Mouse (Mus musculus) embryonic facial prominence, embryonic 15.5 days (tissue): ENCODE data around the gene Polr3f. TPM values are rescaled to one million over a fixed set of nuclear protein-coding genes. Genes with fewer than 3 reads are reported as not detected.

Experiments used
- ATAC-seq: fragments of 200-750 bp; cut with Nextera tagmentation; 2 replicates; pipeline ENCODE4 v1.8.0; 2017; ENCODE audit warnings: low read depth, moderate TSS enrichment; ENCODE audit not compliant: insufficient number of reproducible peaks, low FRiP score, low TSS enrichment
- H3K27ac ChIP-seq: fragments of 300-500 bp; sonication (generic); replicated peaks from 2 replicates; pipeline ENCODE4 v1.5.1; 2015; ENCODE audit warnings: mild to moderate bottlenecking, inconsistent platforms
- H3K27me3 ChIP-seq: fragments of 300-500 bp; sonication (generic); 2 replicates; pipeline ENCODE4 v1.6.1; 2015; ENCODE audit warnings: inconsistent platforms
- H3K36me3 ChIP-seq: fragments of 300-500 bp; sonication (generic); 2 replicates; pipeline ENCODE4 v1.6.1; 2015; ENCODE audit warnings: mild to moderate bottlenecking, inconsistent platforms
- H3K4me1 ChIP-seq: fragments of 300-500 bp; sonication (generic); 2 replicates; pipeline ENCODE4 v1.6.1; 2015; ENCODE audit warnings: inconsistent platforms
- H3K4me2 ChIP-seq: fragments of 300-500 bp; sonication (generic); replicated peaks from 2 replicates; pipeline ENCODE4 v1.6.1; 2015; ENCODE audit warnings: mild to moderate bottlenecking, inconsistent platforms
- H3K4me3 ChIP-seq: fragments of 300-500 bp; sonication (generic); replicated peaks from 2 replicates; pipeline ENCODE4 v1.5.1; 2015; ENCODE audit warnings: mild to moderate bottlenecking, inconsistent platforms
- H3K9ac ChIP-seq: fragments of 300-500 bp; sonication (generic); 2 replicates; pipeline ENCODE4 v1.6.1; 2015; ENCODE audit warnings: inconsistent platforms
- H3K9me3 ChIP-seq: fragments of 300-500 bp; sonication (generic); replicated peaks from 2 replicates; pipeline ENCODE4 v1.6.1; 2016; ENCODE audit warnings: inconsistent platforms
- WGBS: fragments of 180-500 bp; shearing (Covaris S2); methylation state at CpG from one replicate; pipeline ENCODE4 v1.1.7; 2015; 5-methylcytosine and 5-hydroxymethylcytosine counted together
- polyA plus RNA-seq: library from polyadenylated mRNA; unstranded; fragments of >200 nt; fragmentation: Nextera tagmentation; extraction: Ambion mirVana; gene quantifications from 2 replicates; pipeline ENCODE4 v1.2.1, GENCODE M21; 2015

Polr3f gene
- polyA plus RNA-seq, 1 experiment from 2014 or later, result 26.0 TPM

DNA sequence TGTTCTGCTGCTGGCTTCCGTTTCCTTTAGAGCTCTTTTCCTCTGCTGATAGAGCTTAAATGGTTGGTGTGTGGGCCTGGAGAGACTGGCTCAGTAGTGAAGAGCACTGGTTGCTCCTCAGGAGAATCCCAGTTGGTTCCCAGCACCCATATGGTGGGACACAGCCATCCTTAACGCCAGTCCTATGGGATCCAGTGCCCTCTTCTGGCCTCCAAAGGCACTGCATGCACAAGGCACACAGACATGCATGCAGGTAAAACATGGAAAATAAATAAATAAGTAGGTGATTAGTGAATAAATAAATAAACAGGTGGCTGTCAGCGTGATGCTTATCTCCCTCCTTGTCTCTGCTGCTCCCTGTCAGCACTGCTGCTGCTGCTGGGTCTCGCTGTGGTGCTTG lies 61.2 kb downstream of the Polr3f start:
- 86% methylated on average over 4 of the region's 4 CpGs for WGBS
- Histone ChIP-seq H3K4me1 (no peaks in the 10 kb centered on the region), H3K4me3 (no peak overlapping the region), H3K36me3 (peaks cover 61% of the 10 kb centered on the region), H3K27ac (no peak overlapping the region), H3K4me2 (no peak overlapping the region), H3K9me3 (no peaks in the 10 kb centered on the region), H3K27me3 (no peaks in the 10 kb centered on the region), H3K9ac (no peak overlapping the region)
- ATAC-seq, result no peak

Other genes starting within 250 kb of the Polr3f start
- 3.3 and 4.4 TPM in 2 replicates for gene Ovol2, start 195.6 kb upstream of the Polr3f start, polyA plus RNA-seq
- 35.7 and 42.3 TPM in 2 replicates for gene Kat14, start 158.7 kb upstream of the Polr3f start, polyA plus RNA-seq
- gene Pet117, start 158.7 kb upstream of the Polr3f start, polyA plus RNA-seq, result 0.79 and 2.2 TPM in 2 replicates
- gene Dzank1, start 304 bp upstream of the Polr3f start, polyA plus RNA-seq, result 1.4 and 3.8 TPM in 2 replicates
- gene Rbbp9, start 23.2 kb downstream of the Polr3f start, polyA plus RNA-seq, result 61.3 and 64.4 TPM in 2 replicates
- 81.7 and 83.2 TPM in 2 replicates for gene Sec23b, start 28.5 kb downstream of the Polr3f start, polyA plus RNA-seq
- gene Smim26, start 66.3 kb downstream of the Polr3f start, polyA plus RNA-seq, result 31.8 and 34.2 TPM in 2 replicates
- gene Dtd1, start 72.2 kb downstream of the Polr3f start, polyA plus RNA-seq, result 36.9 and 38.3 TPM in 2 replicates